8 mouse cellular contexts compared by ENCODE assay signal in genomic region chr7:145111252-145112131, GRCm38 (mm10).
A peak's percentile ranks its signal among the peaks of the same experiment; 100 is the strongest.
DNase-seq lines count a peak whose midpoint lies in the region; TF ChIP-seq lines count a peak whose summit lies in the region.

No protein-coding gene starts in this region.

- H3K4me1 ChIP-seq in olfactory bulb, adult 2 months (ENCODE audit: control insufficient read depth, insufficient read depth, low read length): peaks cover 10% of the 10 kb centered on the region

- H3K27ac ChIP-seq in olfactory bulb, adult 2 months (ENCODE audit: insufficient read depth, low read depth, low read length): peak overlapping the region; percentile 19; the same call in 1 of the 2 replicates

- no peak for TF ChIP-seq CTCF in olfactory bulb, adult 2 months (IDR thresholded peaks at IDR 0.05; ENCODE audit: insufficient read depth, low read depth, low read length)

- H3K4me3 ChIP-seq in olfactory bulb, adult 2 months (ENCODE audit: insufficient read depth, low read depth, low read length): peak overlapping the region; percentile 2; the same call in 1 of the 2 replicates

- 28% methylated on average over 20 of the region's 20 CpGs for WGBS in olfactory bulb, adult 2 months

- DNase-seq in retina, postnatal 1 day: peak; percentile 87
- no peak for DNase-seq in retina, embryonic 14.5 days (ENCODE audit: low spot score)
- peak; percentile 27 for DNase-seq in forelimb bud, embryonic 11.5 days (ENCODE audit: low read depth, low spot score)
- DNase-seq in heart, postnatal 36 days: peak; percentile 80 to 91
- DNase-seq in layer of hippocampus, adult 11-12 months (ENCODE audit: low spot score): peak; percentile 78
- DNase-seq in lung, adult 18-20 months: peak; percentile 80 to 82
- peak; percentile 78 for DNase-seq in thymus, postnatal 0 days (ENCODE audit: low spot score)

- intact Hi-C loops in heart, postnatal 36 days (cut with DNase I): loop anchor here (1.0 to 10.0 kb wide), 4 partner anchors 86 to 172 kb away; partner anchors contain the start of genes 1810010D01Rik and Ccnd1

- no peak for TF ChIP-seq POLR2A in olfactory bulb, adult 2 months (IDR thresholded peaks at IDR 0.05; ENCODE audit: insufficient read depth, low read depth, low read length)
